Mouse (Mus musculus): ENCODE results near the gene Dmap1. TPM values are rescaled to one million over a fixed set of nuclear protein-coding genes. Genes with fewer than 3 reads are reported as not detected.
A peak's percentile ranks its signal among the peaks of the same experiment; 100 is the strongest.

Gene Dmap1
- total RNA-seq, 2 experiments from 2014 or later = 34.6 to 41.6 TPM

DNA sequence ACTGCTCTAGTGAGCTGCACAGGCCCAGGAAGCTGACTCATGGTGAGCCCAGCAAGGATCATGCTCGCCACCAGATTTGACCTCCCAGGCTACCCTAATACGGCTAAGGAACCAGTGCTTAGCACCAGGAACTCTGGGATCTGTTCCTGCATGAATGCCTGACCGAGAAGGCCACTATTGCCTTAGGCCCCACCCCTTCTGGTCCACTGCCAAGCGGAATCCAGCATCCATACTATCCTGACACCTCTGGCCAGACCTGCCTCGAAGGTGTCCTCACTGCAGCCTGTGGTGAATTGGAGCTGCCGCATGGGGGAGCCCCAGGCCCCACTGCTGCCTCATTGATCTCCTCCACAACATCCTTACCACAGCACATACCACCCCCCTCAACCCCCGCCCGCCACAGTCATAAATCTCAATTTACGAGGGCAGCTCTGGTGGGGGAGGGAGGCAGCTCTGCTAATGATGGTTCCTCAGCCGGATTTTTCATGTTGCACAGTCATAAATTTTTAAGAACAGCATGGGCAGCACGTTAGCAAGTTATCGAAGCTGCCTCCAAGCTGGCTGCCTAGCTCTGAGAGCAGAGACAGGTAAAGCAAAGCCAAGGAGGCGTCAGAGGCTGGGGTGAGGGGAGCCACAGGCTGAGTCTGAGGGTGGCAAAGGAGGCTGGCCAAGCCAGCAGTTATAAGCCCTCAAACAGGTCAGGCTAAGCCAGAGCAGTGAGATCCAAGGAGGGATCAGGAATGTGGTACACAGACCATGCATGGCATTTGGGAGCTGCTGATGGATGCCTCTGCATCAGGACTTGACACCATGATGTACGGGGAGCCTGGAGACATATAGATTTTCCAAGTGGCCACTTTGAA is 23.3 kb downstream of the Dmap1 start:
- peak; percentile 85 for ATAC-seq (replicated peaks; ENCODE audit: low FRiP score, low TSS enrichment, poor library complexity, severe bottlenecking)

DNA sequence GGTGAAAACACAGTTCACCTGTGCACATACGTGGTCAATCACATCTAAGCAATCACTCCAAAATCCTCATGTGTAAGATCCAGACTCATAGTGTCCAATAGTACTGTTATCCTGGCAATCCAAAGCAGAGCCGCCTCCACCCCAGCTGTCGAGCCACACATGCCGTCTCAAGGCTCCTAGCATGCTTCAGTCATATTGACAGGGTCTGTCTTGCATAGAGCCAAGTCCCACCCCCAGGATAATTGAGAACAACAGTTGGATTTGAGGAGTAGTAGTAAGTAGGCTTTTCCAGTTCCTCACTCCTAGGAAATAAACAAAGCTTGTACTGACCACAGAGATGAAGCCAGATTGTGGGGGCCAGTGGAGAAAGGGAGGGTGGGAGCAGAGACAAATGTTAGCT is 24.4 kb downstream of the Dmap1 start:
- ATAC-seq (replicated peaks; ENCODE audit: low FRiP score, low TSS enrichment, poor library complexity, severe bottlenecking) = no peak

- no peak for ATAC-seq (replicated peaks; ENCODE audit: low FRiP score, low TSS enrichment, poor library complexity, severe bottlenecking)
Measured at GRCm38 (mm10) chr4:117656961-117657360, 25.1 kb downstream of the Dmap1 start.

- no peak for ATAC-seq (replicated peaks; ENCODE audit: low FRiP score, low TSS enrichment, poor library complexity, severe bottlenecking)
Measured at GRCm38 (mm10) chr4:117655500-117655863, 26.6 kb downstream of the Dmap1 start.

DNA sequence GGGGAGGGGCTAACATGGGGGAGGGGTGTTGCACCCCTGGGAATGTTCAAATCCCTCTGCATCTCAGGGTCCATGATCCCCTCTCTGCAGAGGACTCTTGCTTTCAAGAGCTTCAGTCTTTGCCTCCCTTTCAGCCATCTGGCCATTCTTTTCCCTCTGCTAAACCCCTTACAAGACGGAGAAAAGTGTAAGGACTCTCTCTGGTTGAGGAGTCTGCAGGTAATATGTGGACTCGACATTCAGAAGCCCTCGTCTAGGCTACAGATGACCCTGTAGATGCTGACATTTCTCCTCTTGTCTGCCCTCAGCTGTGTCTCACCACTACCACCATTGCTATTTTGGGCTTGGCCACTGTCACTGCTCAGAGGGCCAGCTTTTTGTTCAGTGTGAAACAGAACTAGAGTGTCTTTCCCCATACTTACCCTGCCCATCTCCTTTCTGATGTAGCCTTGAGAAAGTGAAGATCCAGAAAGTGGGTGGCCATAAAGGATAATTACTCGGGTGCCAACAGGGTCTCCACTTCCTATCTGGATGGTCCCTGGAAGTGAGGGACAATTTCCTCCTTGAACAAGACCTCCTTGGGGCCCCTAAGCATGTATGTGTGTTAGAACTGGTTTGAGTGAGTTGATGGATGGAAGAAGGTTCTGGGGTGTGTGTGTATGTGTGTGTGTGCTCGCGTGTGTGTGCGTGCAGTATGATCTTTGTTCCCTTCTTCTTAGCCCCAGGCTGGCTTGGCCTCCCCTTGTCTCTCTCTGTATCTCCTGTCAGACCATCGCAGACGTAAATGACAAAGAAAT is 27.2 kb downstream of the Dmap1 start:
- no peak for ATAC-seq (replicated peaks; ENCODE audit: low FRiP score, low TSS enrichment, poor library complexity, severe bottlenecking)

DNA sequence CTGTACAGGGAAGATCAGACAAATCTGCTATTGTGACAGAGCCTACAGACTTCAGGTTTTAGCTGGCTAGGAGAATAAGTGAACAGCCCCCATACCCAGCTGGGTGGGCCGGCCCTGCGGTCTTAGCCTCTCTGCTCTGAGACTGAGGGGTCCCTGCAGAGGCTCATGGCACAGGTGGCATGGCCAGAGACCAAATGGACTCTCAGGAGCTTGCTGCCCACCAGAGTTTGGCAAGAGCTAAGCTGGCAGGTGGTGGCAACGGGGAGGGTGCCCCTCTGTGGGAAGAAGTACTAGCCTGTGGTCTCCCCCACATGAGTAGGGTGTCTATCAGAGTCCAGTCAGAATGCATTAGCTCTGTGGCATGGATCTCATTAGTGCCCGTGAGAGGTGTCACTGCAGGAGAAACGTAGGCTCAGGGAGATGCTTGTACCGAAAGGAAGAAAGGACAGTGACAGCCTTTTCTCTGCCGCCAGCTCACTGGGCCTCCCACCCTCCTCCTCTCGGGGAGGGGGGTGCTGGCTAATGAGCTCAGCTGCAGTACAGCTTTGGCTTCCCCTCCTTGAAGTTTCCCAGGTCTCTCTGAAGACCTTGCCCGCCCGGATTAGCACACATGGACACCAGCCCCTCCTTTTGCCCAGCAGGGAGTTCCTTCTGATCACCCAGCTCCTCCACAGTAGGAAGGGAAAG is 27.9 kb downstream of the Dmap1 start:
- no peak for ATAC-seq (replicated peaks; ENCODE audit: low FRiP score, low TSS enrichment, poor library complexity, severe bottlenecking)

DNA sequence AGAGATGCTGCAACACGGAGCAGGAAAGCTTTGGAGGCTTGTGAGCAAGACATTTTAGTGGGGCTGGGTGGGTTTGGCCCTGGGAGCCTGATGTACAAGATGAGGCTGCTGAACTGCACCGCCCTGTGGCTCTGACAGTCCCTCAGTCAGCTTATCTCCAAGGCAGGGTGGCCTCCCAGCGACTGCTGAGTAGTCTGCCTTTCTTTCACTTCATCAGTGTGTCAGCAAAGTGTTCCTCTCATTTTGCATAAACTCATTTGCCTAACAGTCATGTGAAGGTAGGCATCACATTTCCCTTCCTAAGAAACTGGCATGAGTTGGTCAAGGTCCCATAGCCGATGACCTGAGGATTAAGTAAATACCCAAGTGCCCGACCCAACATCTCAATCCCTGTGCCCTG is 29.3 kb downstream of the Dmap1 start:
- peak; percentile 64 for ATAC-seq (replicated peaks; ENCODE audit: low FRiP score, low TSS enrichment, poor library complexity, severe bottlenecking)

DNA sequence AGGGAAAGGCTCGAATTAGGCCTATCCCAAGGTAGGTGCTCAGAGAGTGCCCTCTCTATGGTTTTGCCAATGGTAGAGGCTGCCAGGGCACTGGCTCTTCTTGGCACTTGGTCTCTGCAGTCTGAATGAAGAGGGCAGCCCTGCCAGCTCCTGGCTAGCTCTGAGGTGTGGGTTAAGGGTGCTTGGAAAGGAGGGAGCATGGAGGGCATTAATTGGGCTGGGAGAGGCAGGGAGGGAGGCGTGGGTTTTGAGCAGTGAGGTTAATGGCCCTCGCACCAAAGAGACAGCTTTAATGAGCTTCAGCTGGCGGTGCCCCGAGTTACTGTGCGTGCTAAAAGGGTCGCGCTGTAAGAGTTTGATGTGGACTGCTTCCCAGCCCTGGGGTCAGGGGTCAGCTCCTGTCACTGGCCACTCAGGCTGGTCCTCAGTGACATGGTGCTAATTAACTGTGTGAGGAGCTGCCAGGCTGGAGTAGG is 30.4 kb downstream of the Dmap1 start:
- ATAC-seq (replicated peaks; ENCODE audit: low FRiP score, low TSS enrichment, poor library complexity, severe bottlenecking) = no peak

DNA sequence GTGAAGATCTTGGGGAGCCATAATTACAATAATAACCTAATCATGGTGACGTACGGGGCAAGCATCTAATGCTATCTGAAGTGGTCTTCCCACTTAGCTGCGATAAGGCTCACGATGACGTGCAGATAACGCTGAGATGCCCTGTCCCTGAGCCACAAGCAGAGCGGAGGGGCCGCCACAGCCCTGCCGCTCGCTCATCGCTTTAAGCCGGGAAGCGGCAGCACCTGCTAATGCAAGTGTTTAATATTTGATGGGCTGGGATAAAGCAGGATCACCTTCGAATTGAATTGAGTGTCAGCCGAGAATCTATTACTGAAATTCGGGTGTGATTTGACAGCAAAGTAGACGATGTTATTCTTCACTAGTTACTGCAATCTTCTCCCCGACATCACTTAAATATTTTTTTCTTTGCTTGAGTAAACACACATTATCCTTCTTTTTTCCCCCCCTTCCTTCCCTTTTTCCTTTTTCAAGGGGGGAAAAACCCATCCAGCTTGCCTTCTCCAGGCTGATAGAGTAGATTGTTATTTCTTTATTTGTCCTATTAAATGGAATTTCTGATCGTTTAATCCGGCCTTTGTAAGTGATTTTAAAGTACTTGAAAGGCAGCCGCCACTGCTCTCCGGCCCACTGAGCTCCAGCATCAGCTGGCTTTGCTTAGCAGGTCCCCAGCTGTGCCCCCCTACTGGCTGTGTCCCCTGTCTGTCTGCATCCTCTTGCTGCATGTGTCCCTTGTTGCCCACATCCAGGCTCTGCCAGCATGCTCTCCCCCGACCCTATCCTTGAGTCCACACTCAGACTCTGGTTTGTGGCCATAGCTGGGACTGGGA is 34.9 kb downstream of the Dmap1 start:
- no peak for ATAC-seq (replicated peaks; ENCODE audit: low FRiP score, low TSS enrichment, poor library complexity, severe bottlenecking)

GRCm38 (mm10) chr4:117646496-117646895 is 35.6 kb downstream of the Dmap1 start:
- no peak for ATAC-seq (replicated peaks; ENCODE audit: low FRiP score, low TSS enrichment, poor library complexity, severe bottlenecking)

DNA sequence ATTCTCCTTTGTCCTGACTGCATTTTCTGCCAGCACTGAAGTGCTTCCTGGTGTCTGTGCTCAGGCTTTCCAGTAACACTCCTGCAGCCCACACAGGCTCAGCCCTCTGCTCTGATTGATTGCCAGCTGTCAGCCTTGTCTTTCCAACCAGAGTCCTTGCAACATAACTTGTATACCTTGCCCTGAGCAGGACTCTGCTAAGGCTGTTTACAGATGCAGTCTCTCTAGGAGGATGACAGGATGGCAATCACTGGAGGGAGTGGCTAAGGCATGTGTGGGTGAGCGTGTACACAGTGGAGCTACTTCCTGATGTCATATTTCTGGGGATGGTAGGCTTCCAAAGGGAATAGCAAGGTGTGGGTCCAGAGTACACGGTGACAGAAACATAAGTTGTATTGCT is 36.2 kb downstream of the Dmap1 start:
- no peak for ATAC-seq (replicated peaks; ENCODE audit: low FRiP score, low TSS enrichment, poor library complexity, severe bottlenecking)

DNA sequence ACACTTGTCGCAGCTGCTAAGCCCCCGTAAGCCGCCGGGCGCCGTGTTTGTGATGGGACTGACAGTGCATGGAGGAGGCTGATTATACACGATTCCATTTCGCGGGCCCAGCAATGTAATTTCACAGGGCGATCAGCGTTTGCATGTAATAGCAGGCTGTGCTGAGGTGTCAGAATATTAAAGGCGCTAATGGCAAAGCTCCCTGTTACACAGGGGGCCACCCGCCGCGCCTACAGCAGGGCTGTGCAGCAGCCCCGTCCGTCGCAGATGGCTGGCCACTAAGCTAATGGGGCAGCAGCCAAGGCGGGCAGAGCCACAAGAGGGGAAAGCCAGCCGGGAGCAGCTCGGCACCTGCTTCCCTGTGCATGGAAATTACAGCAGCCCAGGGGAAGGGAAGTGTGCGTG is 37.0 kb downstream of the Dmap1 start:
- no peak for ATAC-seq (replicated peaks; ENCODE audit: low FRiP score, low TSS enrichment, poor library complexity, severe bottlenecking)

- ATAC-seq (replicated peaks; ENCODE audit: low FRiP score, low TSS enrichment, poor library complexity, severe bottlenecking) = no peak
Measured at GRCm38 (mm10) chr4:117641804-117642203, 40.3 kb downstream of the Dmap1 start.

DNA sequence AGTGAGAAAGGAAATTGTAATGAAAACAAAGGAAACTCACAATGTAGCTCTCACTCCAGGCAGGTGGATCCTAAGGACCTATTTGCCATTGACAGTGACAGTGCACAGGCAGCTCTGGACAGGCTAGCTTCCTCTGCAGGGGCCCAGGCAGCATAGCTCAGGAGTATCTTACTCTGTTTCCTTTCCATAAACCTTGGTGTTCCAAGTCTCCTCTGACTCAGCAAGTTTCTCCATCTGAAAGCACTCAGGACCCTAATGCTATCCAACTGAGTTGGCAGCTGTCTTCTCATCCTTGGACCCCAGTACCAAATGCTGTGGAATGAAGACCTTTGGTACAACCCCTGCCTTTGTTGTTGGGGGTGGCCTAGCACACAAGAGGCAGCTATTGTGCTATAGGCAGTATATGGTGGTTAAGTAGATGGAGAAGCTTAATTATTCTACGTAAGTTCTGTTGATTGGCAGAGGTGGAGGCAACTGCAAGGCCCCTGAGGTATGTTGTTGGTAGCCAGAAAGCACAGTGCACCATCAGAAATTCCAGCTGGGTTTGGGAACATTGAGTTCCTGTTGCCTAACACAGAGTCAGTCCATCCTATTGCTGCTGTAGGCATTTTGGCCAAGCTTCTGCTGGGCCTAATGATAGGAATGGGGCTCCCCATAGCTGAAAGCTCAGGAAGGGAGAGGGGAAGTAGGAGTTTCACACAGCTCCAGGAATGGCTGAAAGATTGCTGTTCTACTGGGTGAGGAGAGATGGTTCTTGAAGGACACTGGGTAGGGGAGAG is 41.0 kb downstream of the Dmap1 start:
- no peak for ATAC-seq (replicated peaks; ENCODE audit: low FRiP score, low TSS enrichment, poor library complexity, severe bottlenecking)

DNA sequence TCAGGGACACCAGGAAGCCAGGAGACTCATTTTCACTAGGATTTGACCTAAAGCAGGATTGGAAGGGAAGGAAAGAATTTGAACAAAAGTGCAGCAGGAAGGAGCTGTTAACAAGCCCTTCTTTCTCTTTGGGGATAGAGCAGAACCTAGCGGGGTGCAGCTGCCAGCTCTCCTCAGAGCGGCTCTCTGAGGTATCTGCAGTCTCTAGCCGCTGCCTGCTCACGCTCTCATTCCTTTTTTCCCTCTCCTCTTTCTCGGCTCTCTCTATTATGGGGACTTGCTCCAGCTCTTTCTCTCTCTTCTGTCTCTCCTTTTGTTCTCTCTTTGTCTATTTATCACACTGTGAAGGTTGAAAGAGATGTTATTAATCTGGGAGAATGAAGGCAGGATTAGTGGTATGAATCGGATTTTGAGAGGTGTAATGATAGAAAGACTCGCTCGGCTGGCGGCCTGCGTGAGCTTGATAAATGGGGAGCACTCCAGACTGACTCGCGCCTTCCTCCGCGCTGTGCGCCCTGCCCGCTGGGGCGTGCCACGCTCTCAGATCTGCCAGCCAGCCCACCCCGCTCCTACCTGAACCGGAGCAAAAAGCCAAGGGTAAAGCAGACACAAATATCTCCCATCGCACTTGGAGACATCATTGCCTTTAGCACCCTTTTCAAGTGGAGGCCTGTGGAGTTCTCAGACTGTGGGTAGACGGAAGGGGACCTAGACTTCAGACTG is 45.0 kb downstream of the Dmap1 start:
- no peak for ATAC-seq (replicated peaks; ENCODE audit: low FRiP score, low TSS enrichment, poor library complexity, severe bottlenecking)

DNA sequence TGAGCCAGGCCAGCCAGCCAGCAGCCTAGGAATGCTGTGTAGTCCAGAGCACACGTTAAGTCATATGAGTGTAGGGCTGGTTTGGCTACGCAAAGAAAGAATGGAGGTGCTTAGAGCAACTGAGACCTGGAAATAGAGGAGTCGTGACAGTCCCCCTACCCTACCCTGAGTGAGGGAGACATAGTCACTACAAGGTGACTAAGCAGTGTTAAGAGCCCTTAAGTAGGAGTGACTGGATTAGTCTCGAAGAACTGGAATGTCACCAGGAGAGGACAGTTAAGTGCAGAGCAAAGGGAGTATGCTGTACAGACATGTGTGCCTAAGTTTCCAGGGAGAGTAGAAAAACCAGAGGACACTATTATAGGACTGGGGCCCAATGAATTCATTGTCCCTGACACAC is 45.9 kb downstream of the Dmap1 start:
- ATAC-seq (replicated peaks; ENCODE audit: low FRiP score, low TSS enrichment, poor library complexity, severe bottlenecking) = no peak

GRCm38 (mm10) chr4:117634642-117635041 is 47.4 kb downstream of the Dmap1 start:
- peak; percentile 79 for ATAC-seq (replicated peaks; ENCODE audit: low FRiP score, low TSS enrichment, poor library complexity, severe bottlenecking)

DNA sequence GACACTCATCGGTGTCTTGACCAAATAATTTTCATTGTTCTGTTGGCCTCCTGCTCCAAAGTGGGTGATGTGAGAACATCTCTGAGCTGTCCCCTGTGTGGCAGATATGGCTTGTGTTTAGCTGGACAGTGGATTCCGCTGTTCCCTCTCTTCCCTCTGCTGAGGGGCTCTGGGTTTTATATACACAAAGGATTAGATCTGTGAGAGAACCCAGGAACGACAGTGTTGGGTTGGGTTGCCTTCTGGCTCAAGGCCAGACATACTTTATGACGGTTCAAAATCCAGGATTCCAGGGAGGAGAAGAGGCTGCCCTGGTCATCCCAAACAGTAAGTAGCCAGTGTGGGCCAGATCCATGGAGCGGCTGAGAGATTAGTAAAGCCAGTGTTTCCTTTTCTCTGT is 48.5 kb downstream of the Dmap1 start:
- ATAC-seq (replicated peaks; ENCODE audit: low FRiP score, low TSS enrichment, poor library complexity, severe bottlenecking) = no peak
